Mouse (Mus musculus): Measurements from ENCODE around the gene Ranbp17.
"Not testable (repeated sequence)": the region's sequence is repeated elsewhere in the genome, so short reads cannot be mapped to it uniquely, and the experiment has no call there.

Ranbp17 gene

DNA sequence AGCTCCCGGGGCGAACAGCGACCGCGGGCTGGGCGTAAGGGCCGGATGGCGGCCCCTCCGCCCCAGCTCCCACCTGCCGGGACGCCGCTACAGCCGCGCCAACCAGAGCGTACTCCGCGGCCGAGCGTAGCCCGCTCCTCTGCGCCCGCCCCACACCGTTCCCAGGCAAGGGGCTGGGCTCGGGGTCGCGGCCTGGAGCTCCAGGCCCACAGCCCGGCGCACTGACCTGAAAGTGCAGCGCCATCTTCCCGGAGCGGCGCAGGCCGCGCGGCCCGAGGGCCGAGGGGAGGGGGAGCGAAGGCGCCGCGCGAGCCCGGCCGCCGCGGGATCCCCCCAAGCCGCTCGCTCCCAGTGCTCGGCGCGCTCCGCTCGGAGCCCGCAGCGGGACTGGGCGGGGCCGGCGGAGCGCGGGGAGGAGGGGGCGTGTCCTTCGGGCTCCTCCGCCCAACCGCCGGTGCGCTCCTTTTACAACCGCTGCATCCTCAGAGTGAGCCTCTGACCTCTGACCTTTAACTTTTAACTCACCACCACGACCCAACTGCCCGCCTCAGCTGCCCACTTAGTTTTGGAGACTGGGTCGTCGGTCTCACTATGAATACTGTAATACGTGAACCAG is at the start of gene Ranbp17:
Gene Ranbp17 (minus strand): TSS at position 371 of the 616 bp plus-strand sequence.
- peak; percentile 8 for DNase-seq (ENCODE audit: low read depth, low spot score)

DNA sequence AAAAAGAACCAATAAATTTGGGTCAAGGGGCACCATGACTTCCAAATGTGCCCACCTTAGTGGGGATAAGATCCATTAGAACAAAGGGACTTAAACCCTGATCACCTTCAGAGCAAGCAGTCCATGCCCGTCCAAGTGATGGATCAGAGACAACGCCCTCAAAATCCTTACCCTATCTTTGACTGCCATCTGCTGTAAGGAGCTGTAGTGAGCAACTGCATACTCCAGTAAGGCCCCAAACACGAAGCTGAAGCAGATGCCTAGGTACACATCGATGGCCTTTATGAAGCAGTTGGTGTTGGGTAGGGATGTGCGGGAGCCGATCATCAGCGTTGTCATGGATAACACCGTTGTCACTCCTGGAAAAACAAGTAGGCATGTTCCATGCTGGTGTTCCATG is 40.6 kb upstream of the Ranbp17 start:
- no peak for DNase-seq (ENCODE audit: low read depth, low spot score)

DNA sequence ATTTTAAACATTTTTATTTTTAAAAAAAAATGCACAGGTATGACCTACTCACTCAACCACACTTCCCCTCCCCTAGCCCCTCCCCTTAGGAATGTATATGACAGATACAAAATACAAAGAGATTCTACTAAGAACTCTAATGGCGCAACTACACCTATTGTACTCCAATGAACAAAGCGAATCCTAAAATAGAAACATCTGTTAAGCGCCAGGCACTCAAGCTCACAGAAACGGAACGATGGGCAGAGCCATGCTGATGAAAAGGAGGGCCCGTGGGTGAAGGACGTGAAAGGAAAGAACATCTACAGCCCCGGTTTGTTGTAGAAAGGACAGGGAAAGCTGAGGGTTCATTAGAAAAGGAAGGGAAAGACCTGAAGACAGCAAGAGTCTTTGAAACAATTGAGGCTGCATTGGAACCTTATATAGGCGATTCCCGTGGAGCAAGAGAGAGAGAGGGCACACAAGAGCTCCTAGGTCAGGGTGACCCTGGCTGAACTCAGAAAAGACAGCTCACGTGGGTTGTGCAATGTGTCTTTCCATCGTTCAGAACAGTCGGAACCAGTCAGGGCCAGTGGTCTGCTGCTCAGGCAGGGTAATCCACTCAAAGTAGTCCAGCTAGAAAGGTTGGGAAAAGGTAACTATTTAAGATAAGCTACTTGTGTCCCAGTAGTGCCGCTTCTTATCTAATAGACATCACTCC is 37.5 kb upstream of the Ranbp17 start:
- DNase-seq (ENCODE audit: low read depth, low spot score): no peak

DNA sequence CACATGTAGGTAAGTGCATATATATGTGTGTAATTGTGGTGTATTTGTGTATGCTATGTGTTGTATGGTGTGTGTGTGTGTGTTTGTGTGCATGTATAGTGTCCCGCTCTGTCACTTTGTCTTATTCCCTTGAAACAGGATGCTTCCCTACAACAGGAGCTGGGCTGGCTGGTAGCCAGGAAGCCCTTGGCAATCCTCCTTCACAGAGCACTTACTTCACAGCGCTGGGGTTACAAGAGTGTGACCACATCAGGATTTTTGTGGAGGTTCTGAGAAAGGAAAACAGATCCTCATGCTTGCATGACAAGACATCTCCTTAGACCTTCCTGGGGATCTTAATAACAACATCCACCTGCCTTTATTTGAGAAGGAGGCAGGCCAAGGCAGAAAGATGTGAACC is 33.8 kb upstream of the Ranbp17 start:
- no peak for DNase-seq (ENCODE audit: low read depth, low spot score)

DNA sequence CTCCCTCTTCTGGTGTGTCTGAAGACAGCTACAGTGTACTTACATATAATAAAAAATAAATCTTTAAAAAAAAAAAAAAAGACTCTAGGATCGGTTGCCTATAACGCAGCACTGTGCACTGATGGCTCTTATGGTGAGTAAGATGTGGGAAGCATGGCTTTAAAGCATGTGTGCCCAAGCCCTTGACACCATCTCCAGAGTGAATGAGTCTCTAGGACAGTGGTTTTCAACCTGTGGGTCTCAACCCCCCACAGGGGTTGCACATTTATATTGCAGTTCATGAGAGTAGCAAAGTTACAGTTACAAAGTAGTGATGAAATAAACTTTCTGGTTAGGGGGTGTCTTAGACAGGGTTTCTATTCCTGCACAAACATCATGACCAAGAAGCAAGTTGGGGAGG is 31.4 kb upstream of the Ranbp17 start:
- no peak for DNase-seq (ENCODE audit: low read depth, low spot score)

DNA sequence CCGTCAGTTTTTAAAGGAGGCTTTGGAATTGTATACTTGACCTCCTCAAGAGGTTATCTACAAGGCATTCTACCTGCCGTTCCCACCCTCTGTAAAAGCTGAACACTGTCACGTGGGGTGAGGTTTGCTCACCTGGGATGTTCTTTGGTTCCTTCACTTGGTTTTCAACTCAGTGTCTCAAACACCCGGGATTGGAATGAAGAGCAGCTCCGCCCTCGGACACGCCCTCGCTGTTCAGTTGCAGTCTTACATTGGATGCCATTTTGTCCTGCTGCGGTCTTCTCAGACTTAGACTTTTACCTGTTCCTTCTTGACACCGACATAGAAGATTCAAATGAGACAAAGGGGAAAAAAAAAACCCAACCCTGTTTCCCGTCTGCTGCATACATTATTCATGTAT is 30.6 kb upstream of the Ranbp17 start:
- no peak for DNase-seq (ENCODE audit: low read depth, low spot score)

DNA sequence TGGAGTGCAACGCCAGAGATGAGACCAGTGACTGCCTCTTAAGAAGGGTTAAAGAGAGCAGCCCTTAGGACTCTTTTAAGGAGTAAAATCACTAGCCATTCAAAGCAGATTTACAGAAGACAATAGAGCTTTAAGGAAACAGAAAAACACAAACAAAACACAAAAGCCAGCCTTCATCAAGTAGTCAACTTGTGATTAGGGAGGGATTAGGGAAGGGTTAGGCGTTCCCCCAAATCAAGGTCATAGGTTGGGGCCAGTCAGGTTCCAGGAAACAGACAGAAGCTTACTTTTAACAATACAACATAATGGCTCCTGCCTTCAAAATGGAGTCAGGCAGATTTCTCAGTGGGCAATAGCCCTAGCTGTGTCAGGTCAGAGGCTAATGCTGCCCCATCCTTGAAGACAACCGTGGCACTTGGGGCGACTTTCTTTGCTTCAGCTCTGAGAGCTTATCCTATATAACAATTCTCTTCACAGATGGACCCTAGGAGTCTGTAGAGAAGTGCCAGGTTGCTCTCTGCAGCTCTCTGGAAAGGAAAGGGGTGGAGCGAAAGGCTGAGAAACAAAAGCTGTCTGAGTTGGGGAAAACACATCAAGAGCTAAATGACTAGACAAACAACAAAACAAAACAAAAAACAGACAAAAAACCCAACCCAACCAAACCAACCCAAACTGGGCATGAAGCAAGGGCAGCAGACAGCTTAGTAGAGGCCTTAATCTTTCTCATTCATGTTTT is 24.0 kb upstream of the Ranbp17 start:
- DNase-seq (ENCODE audit: low read depth, low spot score): no peak

DNA sequence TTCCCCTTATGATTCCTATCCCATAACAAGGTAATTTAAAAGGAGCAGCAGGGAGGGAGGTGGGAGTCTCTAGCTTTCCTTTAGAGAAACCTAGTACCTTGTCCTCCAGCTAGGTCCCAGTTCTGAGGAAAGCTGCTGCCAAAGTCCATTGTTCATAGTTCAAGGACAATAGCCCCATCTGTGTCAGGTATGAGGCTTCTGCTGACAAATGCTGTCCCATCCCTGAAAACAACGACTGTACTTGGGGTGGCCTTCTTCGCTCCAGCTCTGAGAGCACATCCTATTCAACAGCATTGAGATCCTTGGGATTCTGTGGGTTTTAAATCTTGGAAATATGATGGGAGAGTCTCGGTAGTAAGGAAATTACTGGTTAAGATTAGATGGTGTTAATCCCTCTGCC is 23.1 kb upstream of the Ranbp17 start:
- no peak for DNase-seq (ENCODE audit: low read depth, low spot score)

DNA sequence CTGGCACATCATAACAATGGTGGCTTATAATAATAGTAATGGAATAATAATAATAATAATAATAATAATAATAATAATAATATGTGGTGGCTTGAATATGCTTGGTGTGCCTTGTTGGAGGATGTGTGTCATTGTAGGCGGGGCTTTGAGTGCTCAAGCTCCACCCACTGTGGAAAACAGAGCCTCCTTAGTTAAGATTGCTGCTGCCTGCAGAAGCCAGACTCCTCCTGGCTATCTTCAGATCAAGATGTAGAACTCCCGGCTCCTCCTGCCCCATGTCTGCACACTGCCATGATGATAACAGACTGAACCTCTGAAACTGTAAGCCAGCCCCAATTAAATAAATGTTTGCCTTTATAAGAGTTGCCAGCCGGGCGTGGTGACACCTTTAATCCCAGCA is 21.0 kb upstream of the Ranbp17 start:
- no peak for DNase-seq (ENCODE audit: low read depth, low spot score)

DNA sequence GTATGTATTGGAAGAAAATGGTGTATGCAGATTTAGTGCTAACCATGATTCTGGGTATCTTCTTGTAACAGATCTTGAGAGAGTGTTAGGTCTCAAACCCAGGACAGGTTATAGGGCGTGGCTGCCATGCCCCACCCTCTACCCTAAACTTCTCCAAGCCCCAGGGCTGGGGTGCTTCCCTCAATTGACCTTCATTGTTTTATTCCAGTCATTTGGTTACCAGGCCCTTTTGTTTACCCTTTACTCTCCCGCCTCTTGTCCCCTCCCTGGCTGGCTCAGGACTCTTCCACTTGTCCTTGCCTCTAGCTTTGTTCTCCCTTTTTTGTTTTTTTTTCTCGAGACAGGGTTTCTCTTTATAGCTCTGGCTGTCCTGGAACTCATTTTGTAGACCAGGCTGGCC is 20.0 kb upstream of the Ranbp17 start:
- no peak for DNase-seq (ENCODE audit: low read depth, low spot score)

DNA sequence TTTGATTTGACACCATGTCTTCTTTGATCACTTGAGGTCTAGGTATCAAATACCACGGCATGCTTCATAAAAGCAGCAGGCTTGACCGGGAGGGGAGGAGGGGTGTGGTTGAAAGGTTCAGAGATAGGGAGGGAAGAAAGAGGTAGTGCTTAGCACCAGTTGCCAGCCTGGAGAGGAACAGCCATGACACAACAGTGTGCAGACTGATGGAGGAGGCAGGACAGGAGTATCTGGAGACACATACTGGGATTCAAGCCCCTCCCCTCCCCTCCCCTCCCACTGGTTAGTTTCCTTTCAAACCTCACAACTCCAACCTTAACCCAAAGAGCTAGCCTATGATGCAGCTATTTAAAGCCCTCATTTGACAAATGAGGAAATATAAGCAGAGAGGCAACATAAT is 16.0 kb upstream of the Ranbp17 start:
- no peak for DNase-seq (ENCODE audit: low read depth, low spot score)

DNA sequence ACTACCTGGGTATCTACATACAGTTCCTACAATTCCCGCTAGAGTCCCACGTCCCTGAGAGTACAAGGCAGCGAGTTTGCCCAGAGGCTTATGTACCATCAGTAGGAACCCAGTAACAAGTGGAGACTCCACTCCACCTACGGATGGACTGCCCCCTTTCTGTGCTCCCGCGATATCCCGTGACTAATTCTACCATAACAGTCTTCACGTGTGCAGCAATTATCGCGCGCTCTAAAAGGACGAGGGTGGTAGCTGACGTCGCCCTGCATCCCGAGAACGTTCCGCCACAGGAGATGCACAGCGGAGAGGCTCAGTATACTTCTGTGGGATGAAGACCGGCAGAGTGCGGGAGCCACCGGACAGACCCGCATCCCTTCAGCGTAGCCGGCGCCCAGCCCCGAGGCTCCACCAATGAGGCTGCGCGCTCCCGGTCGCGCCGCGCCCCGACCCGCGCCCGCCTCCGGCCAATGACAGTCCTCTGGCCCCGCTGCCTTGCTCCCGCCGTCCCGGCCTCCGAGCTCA is 631 bp downstream of the Ranbp17 start:
- DNase-seq (ENCODE audit: low read depth, low spot score): peak; percentile 47

DNA sequence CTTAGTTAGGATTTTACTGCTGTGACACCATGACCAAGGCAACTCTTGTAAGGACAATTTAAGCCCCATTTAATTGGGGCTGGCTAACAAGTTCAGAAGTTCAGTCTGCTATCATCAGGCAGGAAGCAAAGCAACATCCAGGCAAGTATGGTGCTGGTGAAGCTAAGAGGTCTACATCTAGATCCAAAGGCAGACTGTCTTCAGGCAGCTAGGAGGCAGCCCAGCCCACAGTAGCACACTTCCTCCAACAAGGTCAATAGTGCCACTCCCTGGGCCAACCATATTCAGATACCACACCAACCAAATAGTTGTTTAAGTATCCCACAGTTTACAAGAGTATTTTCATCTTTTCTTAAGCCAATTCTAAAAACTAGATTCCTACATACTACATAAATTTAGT is 4.1 kb downstream of the Ranbp17 start:
- no peak for DNase-seq (ENCODE audit: low read depth, low spot score)

DNA sequence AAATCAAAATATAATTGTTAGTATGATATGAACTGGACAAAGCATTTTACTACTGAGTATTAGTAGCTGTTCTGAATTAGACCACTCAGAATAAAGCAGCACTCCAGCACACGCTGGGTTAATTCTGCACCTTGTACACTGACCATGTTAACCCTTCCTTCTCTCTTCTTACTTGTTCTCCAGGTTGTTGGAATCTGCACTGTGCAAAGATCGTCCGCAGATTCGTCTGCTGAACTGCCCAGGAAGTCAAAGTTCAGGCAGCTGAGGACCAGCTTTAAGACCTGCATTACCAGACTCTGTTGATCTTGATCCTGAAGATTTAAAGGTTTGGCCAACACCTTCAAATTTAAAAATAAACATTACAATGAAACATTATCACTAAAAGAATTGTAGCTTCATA is 27.8 kb downstream of the Ranbp17 start:
- DNase-seq (ENCODE audit: low read depth, low spot score): no peak

DNA sequence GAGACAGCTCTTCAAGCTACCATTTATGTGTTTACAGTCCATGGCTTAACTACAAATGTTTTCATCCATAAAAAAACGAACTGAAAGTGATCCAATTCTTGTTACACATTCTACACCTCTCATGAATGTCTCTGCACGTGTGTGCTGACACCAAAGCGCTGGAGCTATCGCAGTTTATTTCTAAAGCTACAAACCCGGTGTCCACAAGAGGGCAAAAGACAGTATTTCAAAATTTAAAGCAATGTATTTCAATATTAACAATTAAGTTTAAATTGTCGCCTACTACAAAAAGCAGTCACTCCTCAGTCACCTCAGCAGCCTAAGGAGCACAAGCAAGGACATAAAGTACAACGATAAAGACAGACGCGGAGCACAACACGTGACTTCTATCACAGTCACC is 33.1 kb downstream of the Ranbp17 start:
- DNase-seq (ENCODE audit: low read depth, low spot score): no peak

DNA sequence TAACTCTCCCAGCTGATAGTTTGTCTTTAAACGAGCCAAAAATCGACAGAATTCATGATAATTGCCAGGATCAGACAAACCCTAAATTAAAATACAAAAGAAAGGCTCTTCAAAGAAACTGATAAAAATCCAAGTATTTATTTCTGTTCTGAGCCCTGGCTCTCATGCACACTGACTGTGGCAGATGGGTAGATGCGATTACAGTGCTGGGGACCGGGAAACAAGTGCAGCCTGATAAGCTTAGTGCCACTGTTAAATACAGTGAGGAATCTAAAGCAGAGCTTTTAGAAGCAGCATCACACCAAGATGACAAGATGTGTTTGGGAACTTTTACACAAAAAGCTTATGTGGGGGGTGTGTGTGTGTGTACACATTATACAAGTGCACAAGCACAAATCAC is 34.3 kb downstream of the Ranbp17 start:
- DNase-seq (ENCODE audit: low read depth, low spot score): no peak

DNA sequence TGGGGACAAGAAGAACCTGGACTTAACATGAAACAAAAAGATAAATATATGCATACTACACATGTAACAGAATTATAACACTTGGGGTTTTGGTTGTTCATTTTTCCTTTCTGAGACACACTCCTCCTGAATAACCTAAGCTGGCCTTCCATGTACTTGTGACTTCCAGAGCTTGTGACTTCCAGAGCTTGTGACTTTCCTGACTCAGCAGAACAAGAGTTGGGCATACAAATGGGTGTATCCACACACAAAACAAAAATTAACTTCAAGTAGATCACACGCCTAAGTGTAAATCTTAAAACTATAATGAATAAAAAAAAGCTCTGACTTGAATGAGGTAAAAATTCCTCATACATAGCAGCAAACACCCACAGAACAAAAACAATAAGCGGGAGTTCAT is 36.9 kb downstream of the Ranbp17 start:
- DNase-seq (ENCODE audit: low read depth, low spot score): no peak

DNA sequence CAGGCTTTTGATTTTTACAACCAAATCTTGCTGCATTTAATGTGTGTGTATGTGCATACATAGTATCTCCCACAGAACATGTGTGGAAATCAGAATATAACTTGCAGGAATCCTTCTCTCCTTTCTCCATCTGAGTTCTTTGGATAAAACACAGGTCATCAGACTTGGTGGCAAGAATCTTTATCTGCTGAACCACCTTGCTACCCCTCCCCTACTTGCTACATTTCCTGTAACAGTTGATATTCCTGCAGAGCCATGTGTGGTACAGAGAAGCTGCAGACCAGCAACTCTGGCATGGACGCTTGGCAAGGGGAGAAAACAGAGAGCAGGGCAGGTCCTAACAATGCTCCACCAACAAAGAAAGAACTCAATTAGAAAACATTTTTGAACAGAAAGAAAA is 52.4 kb downstream of the Ranbp17 start:
- no peak for DNase-seq (ENCODE audit: low read depth, low spot score)

DNA sequence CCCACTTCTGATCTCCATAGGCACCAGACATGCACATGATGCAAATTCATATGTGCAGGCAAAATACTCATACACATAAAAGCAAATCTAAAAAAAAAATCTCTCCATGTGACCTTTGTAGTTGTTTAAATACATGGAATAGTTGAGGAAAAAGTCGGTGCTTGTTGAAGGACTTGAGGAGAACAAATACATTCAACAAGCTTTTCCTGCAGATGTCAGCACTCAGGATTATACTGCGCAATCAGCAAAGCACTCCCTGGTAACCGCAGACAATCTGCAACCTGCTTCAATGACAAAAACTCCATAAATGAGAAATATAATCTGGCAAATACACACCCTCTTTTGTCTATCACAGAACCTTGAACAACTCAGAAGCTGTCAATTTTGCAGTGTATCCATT is 59.5 kb downstream of the Ranbp17 start:
- no peak for DNase-seq (ENCODE audit: low read depth, low spot score)

DNA sequence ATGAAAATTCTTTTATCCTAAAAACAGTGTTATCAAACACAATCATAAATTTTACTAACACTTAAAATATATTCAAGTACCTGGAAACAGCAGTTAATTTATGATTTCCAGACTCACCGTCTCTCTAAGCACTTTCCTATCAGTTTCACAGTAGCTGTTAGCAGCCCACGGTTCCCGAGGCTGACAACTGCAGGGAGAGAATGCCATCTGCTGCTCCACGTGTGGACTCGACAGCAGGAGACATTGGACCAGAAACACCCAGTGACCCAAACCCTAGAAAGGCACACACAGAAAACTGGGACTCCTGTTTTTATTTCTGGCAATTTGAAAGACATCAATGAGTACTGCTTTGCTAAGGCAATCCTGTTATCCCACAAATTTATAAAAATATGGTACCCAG is 79.7 kb downstream of the Ranbp17 start:
- DNase-seq (ENCODE audit: low read depth, low spot score): no peak

DNA sequence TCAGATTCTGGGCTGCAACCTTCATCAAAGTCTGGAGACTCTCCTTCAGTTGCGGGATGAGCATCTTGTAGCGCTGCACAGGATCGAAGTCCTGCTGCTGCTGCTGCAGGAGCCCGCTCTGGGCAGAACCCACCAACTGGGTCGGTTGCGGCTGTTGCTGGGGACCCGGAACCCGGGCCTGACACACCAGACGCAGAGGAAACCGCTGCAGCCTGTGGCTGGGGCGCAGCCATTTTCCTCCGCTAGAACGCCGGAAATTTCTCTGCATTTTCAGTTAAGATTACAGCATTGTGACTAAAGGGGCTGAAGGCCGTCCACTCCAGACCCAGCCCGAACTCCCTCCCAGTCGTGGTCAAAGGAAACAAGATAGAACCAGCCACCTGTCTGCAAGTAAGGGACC is 85.3 kb downstream of the Ranbp17 start:
- DNase-seq (ENCODE audit: low read depth, low spot score): not testable (repeated sequence)

DNA sequence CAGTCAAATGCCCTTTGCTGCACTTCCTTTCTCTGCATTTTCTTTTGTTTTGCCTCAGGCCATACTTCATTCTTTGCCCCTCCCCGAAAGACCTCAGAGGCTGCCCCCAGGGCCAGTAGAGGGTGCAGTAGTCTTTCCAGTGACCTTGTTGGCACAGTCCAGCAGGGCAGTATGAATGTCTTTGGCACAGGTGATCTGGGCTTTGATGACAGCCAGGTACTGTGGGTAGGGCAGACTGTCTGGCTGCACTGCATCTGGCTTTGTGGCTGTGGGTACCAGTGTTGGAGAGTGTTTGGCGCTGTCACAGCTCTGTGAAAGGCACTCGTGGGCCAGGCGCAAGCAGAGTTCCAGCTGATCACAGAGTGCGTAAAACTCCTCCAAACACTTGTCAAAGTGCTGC is 85.8 kb downstream of the Ranbp17 start:
- not testable (repeated sequence) for DNase-seq (ENCODE audit: low read depth, low spot score)

DNA sequence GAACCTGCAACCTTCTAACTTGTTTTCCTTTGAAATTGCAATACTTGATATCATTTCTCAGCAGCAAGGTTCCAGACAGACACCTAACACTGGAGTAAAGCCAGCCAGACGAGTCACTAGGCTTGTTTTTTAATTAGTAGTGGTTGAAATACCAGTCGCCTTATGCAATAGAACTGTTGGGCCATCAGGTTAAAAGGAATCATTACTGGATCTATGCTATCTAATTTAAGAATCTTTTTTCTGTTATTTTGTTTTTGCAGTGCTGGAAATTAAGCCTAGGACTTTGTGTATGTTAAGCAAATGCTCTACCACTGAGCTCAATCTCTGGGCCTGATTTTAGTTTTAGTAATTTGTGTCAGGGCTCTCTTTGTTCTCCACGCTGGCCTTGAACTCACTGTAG is 91.3 kb downstream of the Ranbp17 start:
- no peak for DNase-seq (ENCODE audit: low read depth, low spot score)
